Mouse (Mus musculus): ENCODE results near the gene Ipo13. TPM values are rescaled to one million over a fixed set of nuclear protein-coding genes. Genes with fewer than 3 reads are reported as not detected.

Ipo13 gene
- polyA plus RNA-seq, 1 experiment from 2014 or later = 41.3 TPM

DNA sequence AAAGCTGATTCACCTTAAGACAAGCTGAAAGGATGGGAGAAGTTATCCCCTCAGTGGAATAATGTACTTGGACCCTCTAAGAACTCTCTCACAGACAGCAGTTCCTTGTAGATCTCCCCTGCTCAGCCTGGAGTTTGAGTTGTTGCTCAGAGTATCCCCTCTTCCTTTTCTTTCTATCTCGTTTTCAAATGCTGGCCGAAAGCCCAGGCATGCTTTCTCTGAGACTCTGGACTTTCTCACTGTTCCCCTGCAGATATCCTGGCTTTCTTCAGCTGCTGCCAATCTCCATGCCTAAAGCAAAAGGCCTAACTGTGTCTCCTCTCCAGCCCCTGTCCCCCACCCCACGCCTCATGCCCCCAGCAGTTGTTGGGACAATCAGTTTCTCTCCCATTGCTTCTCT is 3.5 kb upstream of the Ipo13 start:
- WGBS = 72% methylated on average over 3 of the region's 3 CpGs
- Histone ChIP-seq H3K36me3 (ENCODE audit: control insufficient read depth, insufficient read depth, low read length) (0 out of 2 replicates have a peak, but pooled peaks cover 2% of the 10 kb centered on the region), H3K27ac (replicated peaks; ENCODE audit: low read depth, low read length) (no peak overlapping the region), H3K4me2 (ENCODE audit: low read depth, severe bottlenecking) (no peak overlapping the region), H3K4me3 (ENCODE audit: low read depth, low read length) (no peak overlapping the region), H3K9ac (ENCODE audit: low read length) (no peak overlapping the region), H3K9me3 (ENCODE audit: control insufficient read depth, low read length) (no peaks in the 10 kb centered on the region), H3K4me1 (ENCODE audit: control insufficient read depth, insufficient read depth, low read length) (peaks cover 15% of the 10 kb centered on the region), H3K27me3 (ENCODE audit: control insufficient read depth, insufficient read depth, low read length) (no peaks in the 10 kb centered on the region)
- no peak for ATAC-seq (ENCODE audit: insufficient number of reproducible peaks, low FRiP score, low TSS enrichment, low read depth)
- no peak for DNase-seq (ENCODE audit: low spot score)

DNA sequence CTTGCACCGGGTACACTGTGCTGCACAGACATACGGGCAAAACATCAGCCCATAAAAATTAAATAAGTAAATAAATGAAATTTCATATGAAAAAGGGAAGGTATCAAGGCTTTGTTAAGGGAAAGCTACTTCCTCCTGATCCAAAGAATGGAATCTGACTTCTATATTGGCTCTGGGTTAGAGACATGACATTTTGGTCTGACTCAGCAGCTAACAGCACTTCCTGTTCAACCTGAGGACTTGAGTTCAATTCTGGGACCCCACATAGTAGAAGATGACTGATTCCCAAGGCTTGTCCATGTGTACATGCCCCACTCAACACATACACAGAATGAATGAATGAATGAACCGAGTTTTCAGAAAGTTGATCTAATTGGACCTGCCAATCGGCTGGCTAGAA is 3.0 kb upstream of the Ipo13 start:
- no peak overlapping the region for H3K4me3 ChIP-seq (ENCODE audit: low read depth, low read length)
- WGBS = 92% methylated on average over 4 of the region's 4 CpGs
- no peak for ATAC-seq (ENCODE audit: insufficient number of reproducible peaks, low FRiP score, low TSS enrichment, low read depth)
- no peak overlapping the region for H3K9ac ChIP-seq (ENCODE audit: low read length)
- DNase-seq (ENCODE audit: low spot score) = no peak
- peaks cover 18% of the 10 kb centered on the region for H3K4me1 ChIP-seq (ENCODE audit: control insufficient read depth, insufficient read depth, low read length)
- H3K36me3 ChIP-seq (ENCODE audit: control insufficient read depth, insufficient read depth, low read length) = 0 out of 2 replicates have a peak, but pooled peaks cover 2% of the 10 kb centered on the region
- no peak overlapping the region for H3K27ac ChIP-seq (replicated peaks; ENCODE audit: low read depth, low read length)
- H3K27me3 ChIP-seq (ENCODE audit: control insufficient read depth, insufficient read depth, low read length) = no peaks in the 10 kb centered on the region
- H3K4me2 ChIP-seq (ENCODE audit: low read depth, severe bottlenecking) = no peak overlapping the region
- H3K9me3 ChIP-seq (ENCODE audit: control insufficient read depth, low read length) = no peaks in the 10 kb centered on the region

DNA sequence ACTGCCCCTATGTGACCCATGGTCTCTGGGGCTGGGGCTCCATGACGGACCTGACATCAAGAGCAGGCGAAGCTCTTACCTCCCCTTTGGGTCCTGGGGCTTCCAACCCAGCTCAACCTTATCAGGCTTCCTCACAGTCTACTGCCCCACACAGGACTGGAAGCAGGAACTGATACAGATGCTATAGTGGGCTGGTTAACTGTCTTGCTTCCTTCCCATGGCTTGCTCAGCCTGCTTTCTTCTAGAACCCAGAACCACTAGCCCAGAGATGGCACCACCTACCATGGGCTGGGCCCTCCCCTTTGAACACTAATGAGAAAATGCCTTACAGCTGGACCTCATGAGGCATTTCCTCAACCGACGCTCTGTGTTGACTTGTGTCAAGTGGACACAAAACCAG is 2.6 kb upstream of the Ipo13 start:
- WGBS = 89% methylated on average over 4 of the region's 4 CpGs
- no peak for DNase-seq (ENCODE audit: low spot score)

DNA sequence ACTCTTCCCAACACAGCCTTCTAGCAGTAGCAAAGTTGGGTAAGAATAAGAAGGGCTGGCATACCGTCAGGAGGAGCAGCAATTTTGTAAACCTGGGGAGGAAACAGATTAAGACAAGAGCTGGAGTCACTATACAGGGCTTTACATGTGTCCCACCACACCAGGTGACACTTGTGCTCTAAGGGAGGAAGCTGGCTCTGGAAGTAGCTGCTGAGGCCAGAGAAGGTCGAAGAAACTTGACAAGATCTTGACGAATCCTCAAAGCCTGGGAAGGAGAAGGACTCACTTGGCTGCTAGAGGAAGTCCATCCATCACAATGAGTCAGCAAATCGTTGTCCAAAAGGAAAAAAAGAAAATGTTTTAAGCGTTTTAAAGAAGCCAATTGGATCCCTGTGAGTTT is 1.6 kb upstream of the Ipo13 start:
- Histone ChIP-seq H3K27me3 (ENCODE audit: control insufficient read depth, insufficient read depth, low read length) (no peaks in the 10 kb centered on the region), H3K9ac (ENCODE audit: low read length) (no peak overlapping the region), H3K4me1 (ENCODE audit: control insufficient read depth, insufficient read depth, low read length) (peaks cover 21% of the 10 kb centered on the region), H3K4me2 (ENCODE audit: low read depth, severe bottlenecking) (no peak overlapping the region), H3K27ac (replicated peaks; ENCODE audit: low read depth, low read length) (no peak overlapping the region), H3K4me3 (ENCODE audit: low read depth, low read length) (no peak overlapping the region), H3K36me3 (ENCODE audit: control insufficient read depth, insufficient read depth, low read length) (peaks cover 7% of the 10 kb centered on the region; the same call in 1 of the 2 replicates), H3K9me3 (ENCODE audit: control insufficient read depth, low read length) (no peaks in the 10 kb centered on the region)
- ATAC-seq (ENCODE audit: insufficient number of reproducible peaks, low FRiP score, low TSS enrichment, low read depth) (no peak), DNase-seq (ENCODE audit: low spot score) (no peak)
- 87% methylated on average over 5 of the region's 5 CpGs for WGBS

More for the DNA sequence above, 2.6 kb upstream of the Ipo13 start:
- no peak for ATAC-seq (ENCODE audit: insufficient number of reproducible peaks, low FRiP score, low TSS enrichment, low read depth)
- Histone ChIP-seq H3K36me3 (ENCODE audit: control insufficient read depth, insufficient read depth, low read length) (0 out of 2 replicates have a peak, but pooled peaks cover 2% of the 10 kb centered on the region), H3K9ac (ENCODE audit: low read length) (no peak overlapping the region), H3K27ac (replicated peaks; ENCODE audit: low read depth, low read length) (no peak overlapping the region), H3K4me1 (ENCODE audit: control insufficient read depth, insufficient read depth, low read length) (peaks cover 21% of the 10 kb centered on the region), H3K27me3 (ENCODE audit: control insufficient read depth, insufficient read depth, low read length) (no peaks in the 10 kb centered on the region), H3K4me3 (ENCODE audit: low read depth, low read length) (no peak overlapping the region), H3K4me2 (ENCODE audit: low read depth, severe bottlenecking) (no peak overlapping the region), H3K9me3 (ENCODE audit: control insufficient read depth, low read length) (no peaks in the 10 kb centered on the region)

DNA sequence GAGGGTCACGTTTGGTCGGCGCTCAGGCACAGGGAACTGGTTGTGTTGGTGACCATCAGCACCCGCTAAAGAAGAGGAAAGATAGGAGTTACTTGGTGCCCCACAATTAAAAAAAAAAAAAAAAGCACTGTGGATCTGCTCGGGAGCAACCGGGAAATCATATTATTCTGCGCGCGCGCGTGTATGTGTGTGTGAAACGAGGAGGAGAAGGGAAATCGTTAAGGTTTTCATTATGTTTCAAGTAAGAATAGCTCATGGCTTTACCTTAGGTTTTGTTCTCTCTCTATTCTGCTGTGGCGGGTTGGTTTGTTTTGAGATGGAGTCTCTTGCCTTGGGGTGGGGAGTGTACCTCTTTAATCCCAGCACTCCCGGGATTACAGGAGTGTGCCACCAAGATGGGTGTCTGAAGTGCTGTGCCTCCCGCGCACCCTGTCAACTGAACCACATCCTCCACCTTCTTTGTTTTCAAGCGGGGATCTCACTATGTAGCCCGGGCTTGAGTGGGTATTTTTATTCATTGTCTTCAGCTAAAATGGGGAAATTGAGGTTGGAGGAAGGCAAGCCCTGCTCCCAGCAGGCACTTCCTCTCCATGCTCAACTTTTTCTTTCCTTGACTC is 798 bp upstream of the Ipo13 start:
- no peak for DNase-seq (ENCODE audit: low spot score)
- peaks cover 21% of the 10 kb centered on the region for H3K4me1 ChIP-seq (ENCODE audit: control insufficient read depth, insufficient read depth, low read length)
- no peak overlapping the region for H3K27ac ChIP-seq (replicated peaks; ENCODE audit: low read depth, low read length)
- ATAC-seq (ENCODE audit: insufficient number of reproducible peaks, low FRiP score, low TSS enrichment, low read depth) = no peak
- WGBS = 9% methylated on average over 19 of the region's 19 CpGs
- H3K4me2 ChIP-seq (ENCODE audit: low read depth, severe bottlenecking) = peak overlapping the region; percentile 99
- H3K9ac ChIP-seq (ENCODE audit: low read length) = peak overlapping the region; percentile 78
- no peaks in the 10 kb centered on the region for H3K27me3 ChIP-seq (ENCODE audit: control insufficient read depth, insufficient read depth, low read length)
- H3K9me3 ChIP-seq (ENCODE audit: control insufficient read depth, low read length) = no peaks in the 10 kb centered on the region
- peaks cover 7% of the 10 kb centered on the region; the same call in 1 of the 2 replicates for H3K36me3 ChIP-seq (ENCODE audit: control insufficient read depth, insufficient read depth, low read length)
- H3K4me3 ChIP-seq (ENCODE audit: low read depth, low read length) = peak overlapping the region; percentile 81

DNA sequence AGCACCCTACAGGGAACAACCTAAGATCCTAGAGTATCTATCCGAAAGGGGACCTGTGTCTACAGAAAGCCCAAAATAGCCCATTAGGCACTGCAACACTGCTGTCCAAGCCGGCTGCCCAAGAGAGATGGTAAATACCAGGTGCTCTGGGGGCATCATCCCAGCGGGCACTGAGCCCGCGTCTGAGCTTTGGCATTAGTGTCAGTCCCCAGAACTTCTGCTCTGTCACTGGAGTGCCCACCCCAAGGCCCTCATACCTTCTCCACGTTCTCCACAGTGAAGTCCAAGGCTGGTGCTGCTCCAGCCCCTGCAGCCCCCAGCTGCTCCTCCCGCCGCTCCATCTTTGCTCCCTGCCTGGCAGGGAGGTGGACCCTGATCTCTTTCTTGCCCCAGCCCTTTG is 768 bp downstream of the Ipo13 start:
- ATAC-seq (ENCODE audit: insufficient number of reproducible peaks, low FRiP score, low TSS enrichment, low read depth) = no peak

DNA sequence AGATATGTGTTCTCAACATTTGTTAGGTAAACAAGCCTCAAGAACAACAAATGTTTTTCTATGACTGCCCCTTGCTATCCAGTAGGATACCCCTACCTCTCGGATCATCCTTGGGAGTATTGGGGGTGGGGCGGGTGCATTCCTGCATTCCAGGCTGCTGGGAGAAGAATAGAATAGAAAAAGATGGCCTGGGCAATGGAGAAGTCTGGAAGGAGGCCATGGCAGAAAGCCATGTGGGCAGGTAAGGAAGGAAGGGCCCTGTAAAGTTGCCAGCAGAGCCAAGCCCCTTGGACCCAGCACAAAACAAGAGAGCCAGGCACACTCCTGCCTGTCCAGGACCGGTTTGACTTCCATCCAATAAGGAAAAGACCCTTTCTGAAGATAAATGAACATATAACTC is 1.4 kb downstream of the Ipo13 start:
- H3K27me3 ChIP-seq (ENCODE audit: control insufficient read depth, insufficient read depth, low read length) = no peaks in the 10 kb centered on the region
- ATAC-seq (ENCODE audit: insufficient number of reproducible peaks, low FRiP score, low TSS enrichment, low read depth) (no peak), DNase-seq (ENCODE audit: low spot score) (no peak)
- no peak overlapping the region for H3K9ac ChIP-seq (ENCODE audit: low read length)
- 69% methylated on average over 3 of the region's 3 CpGs for WGBS
- H3K4me1 ChIP-seq (ENCODE audit: control insufficient read depth, insufficient read depth, low read length) = peaks cover 21% of the 10 kb centered on the region
- H3K4me2 ChIP-seq (ENCODE audit: low read depth, severe bottlenecking) = peak overlapping the region; percentile 99; the same call in 1 of the 2 replicates
- H3K9me3 ChIP-seq (ENCODE audit: control insufficient read depth, low read length) = no peaks in the 10 kb centered on the region
- peak overlapping the region; percentile 81 for H3K4me3 ChIP-seq (ENCODE audit: low read depth, low read length)
- H3K27ac ChIP-seq (replicated peaks; ENCODE audit: low read depth, low read length) = no peak overlapping the region
- peaks cover 7% of the 10 kb centered on the region; the same call in 1 of the 2 replicates for H3K36me3 ChIP-seq (ENCODE audit: control insufficient read depth, insufficient read depth, low read length)

More for the DNA sequence above, 768 bp downstream of the Ipo13 start:
- peaks cover 7% of the 10 kb centered on the region; the same call in 1 of the 2 replicates for H3K36me3 ChIP-seq (ENCODE audit: control insufficient read depth, insufficient read depth, low read length)
- peak overlapping the region; percentile 78 for H3K9ac ChIP-seq (ENCODE audit: low read length)
- H3K9me3 ChIP-seq (ENCODE audit: control insufficient read depth, low read length) = no peaks in the 10 kb centered on the region
- DNase-seq (ENCODE audit: low spot score) = no peak
- 22% methylated on average over 8 of the region's 8 CpGs for WGBS
- peak overlapping the region; percentile 81 for H3K4me3 ChIP-seq (ENCODE audit: low read depth, low read length)
- no peaks in the 10 kb centered on the region for H3K27me3 ChIP-seq (ENCODE audit: control insufficient read depth, insufficient read depth, low read length)
- H3K27ac ChIP-seq (replicated peaks; ENCODE audit: low read depth, low read length) = no peak overlapping the region
- peak overlapping the region; percentile 99 for H3K4me2 ChIP-seq (ENCODE audit: low read depth, severe bottlenecking)
- H3K4me1 ChIP-seq (ENCODE audit: control insufficient read depth, insufficient read depth, low read length) = peaks cover 21% of the 10 kb centered on the region

DNA sequence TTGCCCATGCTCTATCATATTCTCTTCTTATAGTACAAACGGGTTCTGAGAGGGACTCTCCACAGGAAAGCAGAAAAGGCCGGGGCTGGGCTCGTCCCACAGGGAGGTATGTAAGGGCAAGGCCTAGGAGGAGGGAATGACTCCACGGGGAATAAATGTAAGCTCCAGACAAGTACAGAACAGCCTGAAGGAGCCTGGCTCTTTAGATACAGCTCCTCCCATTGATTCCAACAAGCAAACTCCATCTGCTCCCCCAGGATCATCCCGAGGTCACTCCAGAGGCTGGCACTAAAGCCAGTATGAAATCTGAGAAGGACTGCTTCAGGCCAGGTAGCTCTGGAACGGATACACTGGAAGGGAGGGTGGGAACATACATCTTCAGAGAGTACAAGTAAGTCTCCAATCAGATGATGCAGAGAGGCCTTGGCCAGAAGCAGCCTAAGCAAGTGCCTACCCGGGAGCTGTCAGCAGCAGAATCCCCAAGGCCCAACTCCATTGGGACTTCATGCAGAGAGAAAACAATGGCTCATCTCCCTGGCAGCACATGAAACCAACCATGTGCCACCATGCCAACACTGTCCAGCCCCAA is 2.0 kb downstream of the Ipo13 start:
- DNase-seq (ENCODE audit: low spot score) (no peak), ATAC-seq (ENCODE audit: insufficient number of reproducible peaks, low FRiP score, low TSS enrichment, low read depth) (no peak)
- Histone ChIP-seq H3K9me3 (ENCODE audit: control insufficient read depth, low read length) (no peaks in the 10 kb centered on the region), H3K9ac (ENCODE audit: low read length) (no peak overlapping the region), H3K4me3 (ENCODE audit: low read depth, low read length) (no peak overlapping the region), H3K36me3 (ENCODE audit: control insufficient read depth, insufficient read depth, low read length) (peaks cover 5% of the 10 kb centered on the region; the same call in 1 of the 2 replicates), H3K4me1 (ENCODE audit: control insufficient read depth, insufficient read depth, low read length) (peaks cover 21% of the 10 kb centered on the region), H3K27ac (replicated peaks; ENCODE audit: low read depth, low read length) (no peak overlapping the region), H3K4me2 (ENCODE audit: low read depth, severe bottlenecking) (no peak overlapping the region), H3K27me3 (ENCODE audit: control insufficient read depth, insufficient read depth, low read length) (no peaks in the 10 kb centered on the region)
- WGBS = 66% methylated on average over 7 of the region's 7 CpGs

All from limb, embryonic 11.5 days (tissue).